Mouse (Mus musculus): ENCODE data around the gene Tmc5. TPM values are rescaled to one million over a fixed set of nuclear protein-coding genes. Genes with fewer than 3 reads are reported as not detected.

Tmc5 gene
- polyA plus RNA-seq, 1 experiment from 2014 or later = 0.19 TPM

GRCm38 (mm10) chr7:118691287-118691686 is 94.2 kb downstream of the Tmc5 start:
- no peak for ATAC-seq (ENCODE audit: low read depth)
- Histone ChIP-seq H3K4me3 (ENCODE audit: low read depth, low read length) (no peak overlapping the region), H3K4me1 (ENCODE audit: control insufficient read depth, insufficient read depth, low read length) (no peaks in the 10 kb centered on the region), H3K36me3 (ENCODE audit: control insufficient read depth, insufficient read depth, low read length) (peaks cover 55% of the 10 kb centered on the region), H3K4me2 (ENCODE audit: low read depth, low read length) (no peak overlapping the region), H3K27me3 (ENCODE audit: control insufficient read depth, insufficient read depth, low read length) (no peaks in the 10 kb centered on the region), H3K9me3 (ENCODE audit: control insufficient read depth, low read length) (no peaks in the 10 kb centered on the region), H3K27ac (ENCODE audit: low read depth, low read length) (no peak overlapping the region), H3K9ac (replicated peaks; ENCODE audit: low read depth, low read length) (no peak overlapping the region)
- 90% methylated on average over 2 of the region's 2 CpGs for WGBS

- Histone ChIP-seq H3K27me3 (ENCODE audit: control insufficient read depth, insufficient read depth, low read length) (no peaks in the 10 kb centered on the region), H3K4me1 (ENCODE audit: control insufficient read depth, insufficient read depth, low read length) (no peaks in the 10 kb centered on the region), H3K36me3 (ENCODE audit: control insufficient read depth, insufficient read depth, low read length) (peaks cover 47% of the 10 kb centered on the region), H3K4me2 (ENCODE audit: low read depth, low read length) (no peak overlapping the region), H3K9ac (replicated peaks; ENCODE audit: low read depth, low read length) (no peak overlapping the region), H3K4me3 (ENCODE audit: low read depth, low read length) (no peak overlapping the region), H3K9me3 (ENCODE audit: control insufficient read depth, low read length) (no peaks in the 10 kb centered on the region), H3K27ac (ENCODE audit: low read depth, low read length) (no peak overlapping the region)
- ATAC-seq (ENCODE audit: low read depth) = no peak
- 97% methylated on average over 6 of the region's 6 CpGs for WGBS
Measured at GRCm38 (mm10) chr7:118696146-118696545, 99.0 kb downstream of the Tmc5 start.

GRCm38 (mm10) chr7:118697168-118697567 is 100.1 kb downstream of the Tmc5 start:
- Histone ChIP-seq H3K36me3 (ENCODE audit: control insufficient read depth, insufficient read depth, low read length) (peaks cover 43% of the 10 kb centered on the region), H3K4me2 (ENCODE audit: low read depth, low read length) (no peak overlapping the region), H3K27me3 (ENCODE audit: control insufficient read depth, insufficient read depth, low read length) (no peaks in the 10 kb centered on the region), H3K27ac (ENCODE audit: low read depth, low read length) (no peak overlapping the region), H3K4me3 (ENCODE audit: low read depth, low read length) (no peak overlapping the region), H3K9me3 (ENCODE audit: control insufficient read depth, low read length) (no peaks in the 10 kb centered on the region), H3K9ac (replicated peaks; ENCODE audit: low read depth, low read length) (no peak overlapping the region), H3K4me1 (ENCODE audit: control insufficient read depth, insufficient read depth, low read length) (no peaks in the 10 kb centered on the region)
- no peak for ATAC-seq (ENCODE audit: low read depth)
- WGBS = 72% methylated on average over 4 of the region's 4 CpGs

GRCm38 (mm10) chr7:118698882-118699281 is 101.8 kb downstream of the Tmc5 start:
- Histone ChIP-seq H3K4me1 (ENCODE audit: control insufficient read depth, insufficient read depth, low read length) (peaks cover 9% of the 10 kb centered on the region), H3K27me3 (ENCODE audit: control insufficient read depth, insufficient read depth, low read length) (no peaks in the 10 kb centered on the region), H3K9ac (replicated peaks; ENCODE audit: low read depth, low read length) (no peak overlapping the region), H3K4me3 (ENCODE audit: low read depth, low read length) (no peak overlapping the region), H3K4me2 (ENCODE audit: low read depth, low read length) (no peak overlapping the region), H3K9me3 (ENCODE audit: control insufficient read depth, low read length) (no peaks in the 10 kb centered on the region), H3K36me3 (ENCODE audit: control insufficient read depth, insufficient read depth, low read length) (peaks cover 32% of the 10 kb centered on the region), H3K27ac (ENCODE audit: low read depth, low read length) (no peak overlapping the region)
- ATAC-seq (ENCODE audit: low read depth) = no peak
- 93% methylated on average over 9 of the region's 9 CpGs for WGBS

- no peaks in the 10 kb centered on the region for H3K9me3 ChIP-seq (ENCODE audit: control insufficient read depth, low read length)
Measured at GRCm38 (mm10) chr7:118703144-118703561, 106.1 kb downstream of the Tmc5 start.

GRCm38 (mm10) chr7:118704001-118704850 is 107.1 kb downstream of the Tmc5 start:
- Histone ChIP-seq H3K36me3 (ENCODE audit: control insufficient read depth, insufficient read depth, low read length) (no peaks in the 10 kb centered on the region), H3K4me2 (ENCODE audit: low read depth, low read length) (peak overlapping the region; percentile 63), H3K4me3 (ENCODE audit: low read depth, low read length) (peak overlapping the region; percentile 90), H3K27me3 (ENCODE audit: control insufficient read depth, insufficient read depth, low read length) (peaks cover 4% of the 10 kb centered on the region; the same call in 1 of the 2 replicates), H3K9ac (replicated peaks; ENCODE audit: low read depth, low read length) (no peak overlapping the region), H3K27ac (ENCODE audit: low read depth, low read length) (no peak overlapping the region), H3K4me1 (ENCODE audit: control insufficient read depth, insufficient read depth, low read length) (peaks cover 19% of the 10 kb centered on the region), H3K9me3 (ENCODE audit: control insufficient read depth, low read length) (no peaks in the 10 kb centered on the region)
- no peak for ATAC-seq (ENCODE audit: low read depth)
- 73% methylated on average over 9 of the region's 9 CpGs for WGBS

More at GRCm38 (mm10) chr7:118703144-118703561, 106.1 kb downstream of the Tmc5 start:
- H3K9ac ChIP-seq (replicated peaks; ENCODE audit: low read depth, low read length) = no peak overlapping the region
- peaks cover 4% of the 10 kb centered on the region; the same call in 1 of the 2 replicates for H3K27me3 ChIP-seq (ENCODE audit: control insufficient read depth, insufficient read depth, low read length)
- ATAC-seq (ENCODE audit: low read depth) = no peak
- no peaks in the 10 kb centered on the region for H3K36me3 ChIP-seq (ENCODE audit: control insufficient read depth, insufficient read depth, low read length)
- H3K4me1 ChIP-seq (ENCODE audit: control insufficient read depth, insufficient read depth, low read length) = peaks cover 19% of the 10 kb centered on the region
- no peak overlapping the region for H3K4me3 ChIP-seq (ENCODE audit: low read depth, low read length)
- no peak overlapping the region for H3K27ac ChIP-seq (ENCODE audit: low read depth, low read length)
- H3K4me2 ChIP-seq (ENCODE audit: low read depth, low read length) = peak overlapping the region; percentile 63; the same call in 1 of the 2 replicates
- 94% methylated on average over 15 of the region's 15 CpGs for WGBS

- H3K27me3 ChIP-seq (ENCODE audit: control insufficient read depth, insufficient read depth, low read length) = peaks cover 4% of the 10 kb centered on the region; the same call in 1 of the 2 replicates
- peak within 1 kb of the TSS; percentile 90 for H3K4me3 ChIP-seq (ENCODE audit: low read depth, low read length)
- peak within 1 kb of the TSS; percentile 93 for H3K27ac ChIP-seq (ENCODE audit: low read depth, low read length)
- H3K9ac ChIP-seq (replicated peaks; ENCODE audit: low read depth, low read length) = peak within 1 kb of the TSS; percentile 95
- no peaks in the 10 kb centered on the region for H3K36me3 ChIP-seq (ENCODE audit: control insufficient read depth, insufficient read depth, low read length)
- no peaks in the 10 kb centered on the region for H3K9me3 ChIP-seq (ENCODE audit: control insufficient read depth, low read length)
- peaks cover 19% of the 10 kb centered on the region for H3K4me1 ChIP-seq (ENCODE audit: control insufficient read depth, insufficient read depth, low read length)
- H3K4me2 ChIP-seq (ENCODE audit: low read depth, low read length) = peak within 1 kb of the TSS; percentile 63
- WGBS = under 1% methylated on average over 66 of the region's 66 CpGs
- ATAC-seq (ENCODE audit: low read depth) = peak; percentile 97
Measured at GRCm38 (mm10) chr7:118705101-118705961, 108.2 kb downstream of the Tmc5 start, which contains the start of gene Gde1. TSS of gene Gde1 (minus strand) at chr7:118705778.

- Histone ChIP-seq H3K4me1 (ENCODE audit: control insufficient read depth, insufficient read depth, low read length) (peaks cover 19% of the 10 kb centered on the region), H3K27me3 (ENCODE audit: control insufficient read depth, insufficient read depth, low read length) (peaks cover 4% of the 10 kb centered on the region; the same call in 1 of the 2 replicates), H3K9ac (replicated peaks; ENCODE audit: low read depth, low read length) (peak overlapping the region; percentile 95; the same call in 1 of the 2 replicates), H3K36me3 (ENCODE audit: control insufficient read depth, insufficient read depth, low read length) (no peaks in the 10 kb centered on the region), H3K4me3 (ENCODE audit: low read depth, low read length) (peak overlapping the region; percentile 90), H3K9me3 (ENCODE audit: control insufficient read depth, low read length) (no peaks in the 10 kb centered on the region), H3K27ac (ENCODE audit: low read depth, low read length) (peak overlapping the region; percentile 93; the same call in 1 of the 2 replicates), H3K4me2 (ENCODE audit: low read depth, low read length) (peak overlapping the region; percentile 63)
- 36% methylated on average over 6 of the region's 6 CpGs for WGBS
- ATAC-seq (ENCODE audit: low read depth) = no peak
Measured at GRCm38 (mm10) chr7:118706051-118706450, 109.0 kb downstream of the Tmc5 start.

All from neural tube, embryonic 14.5 days (tissue).